Mouse (Mus musculus): Measurements from ENCODE around the gene Gria4. TPM values are rescaled to one million over a fixed set of nuclear protein-coding genes. Genes with fewer than 3 reads are reported as not detected.

Gria4 gene
- polyA plus RNA-seq, 1 experiment, result 0.11 TPM

GRCm38 (mm10) chr9:4375828-4376639, 420.0 kb downstream of the Gria4 start, which contains the start of gene Msantd4:
Msantd4 (plus strand) TSS chr9:4376562.
- peaks cover 8% of the 10 kb centered on the region for H3K36me3 ChIP-seq (replicated peaks; ENCODE audit: low read length)
- H3K4me3 ChIP-seq (replicated peaks), result peak within 1 kb of the TSS; percentile 97
- H3K9me3 ChIP-seq, result no peaks in the 10 kb centered on the region
- no peak for TF ChIP-seq FLI1 (IDR thresholded peaks at IDR 0.05; ENCODE audit: low read length)
- TF ChIP-seq GATA1 (IDR thresholded peaks at IDR 0.05; ENCODE audit: borderline replicate concordance, low read length), result no peak
- H3K4me1 ChIP-seq, result peaks cover 22% of the 10 kb centered on the region
- no peaks in the 10 kb centered on the region for H3K27me3 ChIP-seq (replicated peaks)
